Mouse (Mus musculus): ENCODE data around the gene Uap1.

DNA sequence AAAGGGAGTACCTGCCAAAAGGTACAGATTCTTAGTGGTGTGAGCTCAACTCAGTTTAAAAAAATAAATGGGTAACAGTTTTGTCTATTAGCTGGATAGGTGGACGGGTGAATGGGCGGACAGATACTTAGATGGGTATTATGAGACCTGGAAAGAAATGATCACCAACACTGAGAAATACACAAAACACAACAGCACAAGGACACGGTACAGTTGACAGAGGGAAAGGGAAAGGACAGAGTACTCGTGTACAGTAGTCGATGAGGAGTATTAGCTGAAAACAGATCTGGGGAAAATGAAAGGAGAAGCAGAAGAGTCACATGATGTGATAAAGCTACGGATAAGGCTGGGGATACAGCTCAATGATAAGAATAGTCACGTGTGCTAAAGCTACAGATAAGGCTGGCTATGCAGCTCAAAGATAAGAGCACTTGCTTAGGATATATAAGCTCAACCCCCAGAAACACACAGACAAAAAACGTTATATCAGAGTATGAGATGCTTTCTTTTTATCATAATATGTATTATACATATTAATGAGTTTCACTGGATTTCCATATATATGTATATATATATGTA is 2.0 kb upstream of the Uap1 start:
- no peak for TF ChIP-seq CTCF (IDR thresholded peaks at IDR 0.05; ENCODE audit: borderline replicate concordance, control insufficient read depth, extremely low read depth, insufficient read depth, low read length, poor library complexity)
- TF ChIP-seq POLR2A (IDR thresholded peaks at IDR 0.05; ENCODE audit: control insufficient read depth, extremely low read depth, insufficient read depth, low read length, poor library complexity), result no peak
